Mouse (Mus musculus) ES-E14 (cell line): ENCODE results near the gene Cox11.

Source experiments
- CHD2 ChIP-seq: IDR thresholded peaks from 2 replicates; pipeline ENCODE4 v1.6.1; 2014; ENCODE audit warnings: mild to moderate bottlenecking, low read depth, low read length, inconsistent platforms
- HCFC1 ChIP-seq: IDR thresholded peaks from 2 replicates; pipeline ENCODE4 v1.6.1; 2012; ENCODE audit warnings: low read length, inconsistent platforms, borderline replicate concordance; ENCODE audit not compliant: insufficient read depth
- MAFK ChIP-seq: IDR thresholded peaks from 2 replicates; pipeline ENCODE4 v1.6.1; 2014; ENCODE audit warnings: mild to moderate bottlenecking, low read depth, low read length, inconsistent platforms; ENCODE audit not compliant: insufficient read depth
- ZC3H11A ChIP-seq: IDR thresholded peaks from 2 replicates; pipeline ENCODE4 v1.6.1; 2012; ENCODE audit warnings: low read depth, mild to moderate bottlenecking, inconsistent platforms, low read length, borderline replicate concordance
- ZNF384 ChIP-seq: IDR thresholded peaks from 2 replicates; pipeline ENCODE4 v1.6.1; 2012; ENCODE audit warnings: low read depth, low read length, inconsistent platforms

DNA sequence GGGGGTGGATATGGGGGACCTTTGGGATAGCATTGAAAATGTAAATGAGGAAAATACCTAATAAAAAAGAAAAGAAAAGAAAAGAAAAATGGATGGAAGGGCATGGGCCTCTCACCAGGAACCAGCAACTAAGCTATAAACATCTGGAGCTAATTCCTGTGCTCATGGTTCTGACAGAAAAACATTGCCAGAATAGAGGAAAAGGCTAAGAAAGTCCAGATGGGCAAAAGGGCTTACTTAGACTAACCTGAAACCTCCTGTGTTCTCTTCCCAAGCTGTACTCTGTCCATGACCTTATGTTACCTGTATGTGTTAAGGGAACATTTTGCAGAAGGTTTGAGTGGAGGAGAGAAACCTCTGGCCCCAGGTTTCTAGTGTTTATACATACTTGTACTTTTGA is 25.9 kb upstream of the Cox11 start:
- no peak for TF ChIP-seq MAFK
- TF ChIP-seq CHD2, result no peak
- no peak for TF ChIP-seq ZNF384
- TF ChIP-seq ZC3H11A, result no peak
- TF ChIP-seq HCFC1, result no peak
